Mouse (Mus musculus): Measurements from ENCODE around the gene S100a5.

Gene S100a5

GRCm38 (mm10) chr3:90627366-90627765 is 19.0 kb downstream of the S100a5 start:
- no peak for DNase-seq

- no peak for DNase-seq
Measured at GRCm38 (mm10) chr3:90627807-90628206, 19.5 kb downstream of the S100a5 start.

GRCm38 (mm10) chr3:90629298-90629697 is 21.0 kb downstream of the S100a5 start:
- no peak for DNase-seq

GRCm38 (mm10) chr3:90631984-90632383 is 23.7 kb downstream of the S100a5 start:
- DNase-seq = no peak

- DNase-seq = no peak
Measured at GRCm38 (mm10) chr3:90638511-90639275, 30.4 kb downstream of the S100a5 start.

GRCm38 (mm10) chr3:90639511-90640154 is 31.3 kb downstream of the S100a5 start:
- peak; percentile 27 for DNase-seq

GRCm38 (mm10) chr3:90640981-90641380 is 32.7 kb downstream of the S100a5 start:
- DNase-seq = no peak

GRCm38 (mm10) chr3:90644220-90644619 is 35.9 kb downstream of the S100a5 start:
- DNase-seq = peak; percentile 62

GRCm38 (mm10) chr3:90647291-90647690 is 39.0 kb downstream of the S100a5 start:
- no peak for DNase-seq

GRCm38 (mm10) chr3:90648981-90649380 is 40.7 kb downstream of the S100a5 start:
- DNase-seq = no peak

GRCm38 (mm10) chr3:90649832-90650231 is 41.5 kb downstream of the S100a5 start:
- DNase-seq = no peak

- DNase-seq = peak; percentile 70
Measured at GRCm38 (mm10) chr3:90652878-90653508, 44.7 kb downstream of the S100a5 start.

GRCm38 (mm10) chr3:90653717-90654116 is 45.4 kb downstream of the S100a5 start, which contains the start of gene S100a7a:
Gene S100a7a, plus strand, starts transcription at chr3:90654017.
- DNase-seq = no peak

- DNase-seq = no peak
Measured at GRCm38 (mm10) chr3:90657405-90657804, 49.1 kb downstream of the S100a5 start.

- DNase-seq = no peak
Measured at GRCm38 (mm10) chr3:90659364-90660044, 51.2 kb downstream of the S100a5 start.

Measured in kidney, adult 18-20 months (tissue).